Mouse (Mus musculus) testis, postnatal 10 days (tissue): ENCODE results near the gene Try10.
"Not testable (repeated sequence)": the region's sequence is repeated elsewhere in the genome, so short reads cannot be mapped to it uniquely, and the experiment has no call there.

Experiments
- DNase-seq: peaks from one replicate; pipeline ENCODE4 v3.0.0; 2021; ENCODE audit warnings: low spot score

The Try10 gene

GRCm38 (mm10) chr6:41353932-41354331 lies at the start of gene Try10:
Gene Try10, plus strand, starts transcription at chr6:41354105.
- DNase-seq = no peak

- DNase-seq = not testable (repeated sequence)
Observed at GRCm38 (mm10) chr6:41316741-41317140, 37.2 kb upstream of the Try10 start, which contains the start of gene Try5. Gene Try5, minus strand, starts transcription at chr6:41316841.

- DNase-seq = not testable (repeated sequence)
Observed at GRCm38 (mm10) chr6:41373772-41374171, 19.9 kb downstream of the Try10 start.

GRCm38 (mm10) chr6:41377578-41377977 lies 23.7 kb downstream of the Try10 start, which contains the start of gene Prss3:
Gene Prss3, minus strand, starts transcription at chr6:41377678.
- DNase-seq = not testable (repeated sequence)

- DNase-seq = no peak
Observed at GRCm38 (mm10) chr6:41386781-41387180, 32.9 kb downstream of the Try10 start.

GRCm38 (mm10) chr6:41391640-41392039 lies 37.7 kb downstream of the Try10 start:
- not testable (repeated sequence) for DNase-seq

GRCm38 (mm10) chr6:41392056-41392455 lies 38.2 kb downstream of the Try10 start, which contains the start of gene Gm5771:
Gene Gm5771, plus strand, starts transcription at chr6:41392356.
- DNase-seq = not testable (repeated sequence)
